Mouse (Mus musculus): ENCODE data around the gene Tuba1a.
A peak's percentile ranks its signal among the peaks of the same experiment; 100 is the strongest.

Gene Tuba1a

DNA sequence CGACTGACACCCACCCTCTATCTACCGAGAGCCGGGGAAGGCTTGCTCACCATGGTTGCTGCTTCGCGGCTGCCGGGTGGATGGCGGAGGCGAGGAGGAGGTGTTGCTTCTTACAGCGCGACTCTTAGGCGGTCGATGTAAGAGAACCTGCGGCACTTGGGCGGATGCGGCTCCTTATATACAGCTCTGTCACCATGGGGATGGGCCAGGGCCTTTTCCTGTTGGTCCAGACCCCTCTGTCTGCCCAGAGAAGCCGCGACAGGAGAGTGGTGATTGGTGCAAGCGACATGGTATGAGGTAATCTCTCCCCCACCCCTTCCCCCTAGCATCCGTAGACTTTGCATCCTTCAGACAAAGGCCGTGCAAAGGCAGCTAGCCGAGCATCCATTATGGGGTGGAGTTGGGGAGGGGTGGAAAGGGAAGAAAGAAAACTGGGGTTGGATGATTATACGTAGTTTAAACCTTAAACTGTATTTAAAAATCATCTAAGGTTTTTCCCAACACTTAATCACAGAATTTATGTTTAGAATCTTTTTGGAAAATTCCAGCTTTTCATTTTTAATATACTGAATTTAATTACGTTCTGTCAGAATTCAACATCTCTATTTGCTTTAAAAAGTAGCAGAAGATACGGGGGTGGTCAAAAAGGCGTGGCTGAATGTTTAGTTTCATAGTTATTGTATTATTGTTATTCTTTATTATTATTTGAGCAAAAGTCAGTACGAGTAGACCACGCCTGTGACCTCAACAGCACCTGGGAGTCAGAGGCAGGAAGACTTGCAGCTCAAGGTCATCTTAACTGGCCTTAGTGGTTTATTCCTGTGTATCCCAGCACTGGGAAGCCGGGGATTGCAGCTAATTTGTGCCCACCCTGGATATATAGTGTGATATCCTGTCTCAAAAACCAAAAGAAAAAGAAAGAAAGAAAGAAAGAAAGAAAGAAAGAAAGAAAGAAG is at the start of gene Tuba1a, which contains the start of gene Gm49450:
Gene Tuba1a (minus strand): TSS at position 303 of the 956 bp plus-strand sequence.
Gene Gm49450 (minus strand): TSS at position 151 of the 956 bp plus-strand sequence.
- DNase-seq (ENCODE audit: low spot score): peak; percentile 95

DNA sequence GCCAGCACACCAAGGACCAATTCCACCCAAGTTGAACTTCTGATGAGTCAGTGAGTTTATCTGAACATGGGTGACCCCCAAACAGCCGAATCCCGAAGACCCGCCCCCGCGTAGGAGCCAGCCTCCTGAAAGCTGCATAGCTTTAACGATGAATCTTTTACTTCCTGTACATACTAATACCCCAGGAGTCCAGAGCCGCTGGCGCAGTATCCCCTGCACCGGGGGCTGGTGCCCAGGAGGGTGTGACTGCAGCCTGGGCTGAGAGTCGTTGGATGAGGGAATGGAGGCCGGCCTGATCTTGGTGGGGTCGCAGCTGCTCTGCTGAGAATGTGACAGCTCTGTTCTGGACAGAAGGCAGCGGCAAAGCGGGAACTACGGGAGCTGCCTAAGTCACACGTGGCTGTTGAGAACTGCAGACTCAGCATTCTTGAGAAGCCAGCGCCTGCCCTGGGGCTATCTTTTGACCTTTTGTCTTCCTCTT is 48.0 kb upstream of the Tuba1a start:
- DNase-seq (ENCODE audit: low spot score): no peak

DNA sequence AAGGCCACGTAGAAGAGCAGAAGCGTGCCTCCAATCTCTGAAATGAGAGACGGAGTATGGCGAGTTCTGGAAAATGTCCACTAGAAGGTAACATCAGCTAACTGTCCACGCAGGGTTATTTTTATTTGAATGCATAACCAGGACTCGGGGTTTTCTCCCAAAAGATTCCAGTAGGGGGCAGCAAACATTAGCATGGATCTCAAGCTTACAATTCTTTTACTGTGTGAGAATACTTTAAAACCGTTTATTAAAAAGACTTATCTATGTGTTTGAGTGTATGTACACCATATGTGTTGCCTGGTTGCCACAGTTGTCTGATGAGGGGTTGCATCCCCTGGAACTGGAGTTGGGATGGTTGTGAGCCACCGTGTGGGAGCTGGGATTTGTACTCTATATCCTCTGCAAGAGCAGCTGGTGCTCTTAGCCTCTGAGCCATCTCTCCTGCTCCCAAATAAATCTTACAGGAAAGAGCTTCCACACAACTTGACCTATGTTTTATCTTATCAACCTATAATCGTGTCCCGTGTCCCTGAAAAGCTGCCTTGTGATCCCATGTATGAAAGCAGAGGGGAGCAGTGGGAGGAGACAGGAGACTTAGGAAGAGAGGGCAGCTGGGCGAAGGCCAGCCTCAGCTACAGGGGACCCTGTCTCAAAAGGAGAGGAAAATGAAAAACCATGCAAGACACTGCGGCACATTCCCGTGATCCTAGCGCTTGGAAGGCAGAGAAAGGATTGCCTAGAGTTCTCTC is 47.2 kb upstream of the Tuba1a start:
- DNase-seq (ENCODE audit: low spot score): peak; percentile 76

DNA sequence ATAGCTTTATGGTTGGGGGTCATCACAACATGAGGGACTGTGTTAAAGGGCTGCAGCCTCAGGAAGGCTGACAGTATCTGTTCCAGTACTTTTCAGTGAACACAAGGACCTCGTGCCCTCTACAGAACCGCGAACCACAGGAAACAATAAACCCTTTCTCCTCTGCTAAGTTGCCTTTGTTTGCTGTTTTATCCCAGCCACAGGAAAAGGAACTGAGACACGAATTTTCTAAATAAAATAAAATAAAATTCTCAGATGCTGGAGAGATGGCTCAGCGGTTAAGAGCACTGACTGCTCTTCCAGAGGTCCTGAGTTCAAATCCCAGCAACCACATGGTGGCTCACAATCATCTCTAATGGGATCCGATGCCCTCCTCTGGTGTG is 45.3 kb upstream of the Tuba1a start:
- no peak for DNase-seq (ENCODE audit: low spot score)

DNA sequence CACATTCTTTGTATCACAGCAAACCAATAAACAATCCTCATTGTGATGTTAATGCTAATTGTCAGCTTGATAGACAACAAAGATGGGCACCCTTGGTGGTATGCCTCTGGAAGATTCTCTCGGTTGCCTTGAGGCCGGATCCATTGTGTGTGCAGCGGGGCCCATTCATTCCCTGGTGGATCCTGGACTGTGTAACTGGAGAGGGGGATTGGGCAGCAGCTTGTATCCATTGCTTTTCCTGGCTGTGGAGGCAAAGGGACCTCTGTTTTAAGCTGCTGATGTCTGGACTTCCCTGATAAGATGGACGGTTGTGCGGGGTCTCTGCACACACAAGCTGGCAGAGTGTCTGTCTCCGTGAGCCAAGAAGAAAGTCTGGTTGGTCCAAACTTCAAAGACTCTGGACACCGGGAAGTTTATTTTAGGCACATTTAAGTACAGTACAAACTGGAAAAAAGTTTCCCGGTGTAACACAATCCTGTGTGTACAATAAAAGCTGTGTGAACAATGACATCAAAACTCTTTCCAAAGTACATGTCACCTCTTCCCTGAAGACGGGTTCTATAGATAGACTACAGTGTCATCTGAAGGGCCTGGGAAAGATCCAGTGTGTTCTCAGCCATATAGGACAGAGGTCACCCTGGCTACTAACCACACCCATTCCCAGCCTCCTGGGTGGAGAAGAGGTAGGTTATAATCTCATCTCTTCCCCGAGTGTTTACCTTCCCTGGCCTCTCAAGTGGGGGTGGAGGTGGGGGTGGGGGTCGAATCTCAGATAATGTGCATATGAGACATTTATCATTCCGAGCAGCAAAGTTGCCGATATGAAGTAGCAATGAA is 44.7 kb upstream of the Tuba1a start:
- no peak for DNase-seq (ENCODE audit: low spot score)

DNA sequence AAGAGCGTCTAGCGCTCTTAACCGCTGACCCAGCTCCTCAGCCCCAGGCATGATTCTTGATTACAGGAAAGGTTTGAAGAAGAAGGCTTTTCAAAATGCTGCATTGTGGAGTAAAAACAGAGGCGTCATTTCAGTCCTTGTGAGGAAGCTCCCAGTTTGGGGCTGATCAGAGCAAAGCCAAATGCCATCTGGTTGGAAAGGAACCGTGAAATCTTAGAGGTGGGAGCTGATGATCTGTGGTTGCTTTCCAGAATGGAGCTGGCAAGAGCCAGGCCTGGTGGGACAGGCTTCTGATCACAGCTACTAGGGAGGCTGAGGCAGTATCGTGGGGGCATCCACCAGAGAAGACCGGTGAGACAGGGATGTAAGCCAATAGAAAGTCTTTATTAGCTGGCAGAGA is 43.3 kb upstream of the Tuba1a start:
- DNase-seq (ENCODE audit: low spot score): no peak

DNA sequence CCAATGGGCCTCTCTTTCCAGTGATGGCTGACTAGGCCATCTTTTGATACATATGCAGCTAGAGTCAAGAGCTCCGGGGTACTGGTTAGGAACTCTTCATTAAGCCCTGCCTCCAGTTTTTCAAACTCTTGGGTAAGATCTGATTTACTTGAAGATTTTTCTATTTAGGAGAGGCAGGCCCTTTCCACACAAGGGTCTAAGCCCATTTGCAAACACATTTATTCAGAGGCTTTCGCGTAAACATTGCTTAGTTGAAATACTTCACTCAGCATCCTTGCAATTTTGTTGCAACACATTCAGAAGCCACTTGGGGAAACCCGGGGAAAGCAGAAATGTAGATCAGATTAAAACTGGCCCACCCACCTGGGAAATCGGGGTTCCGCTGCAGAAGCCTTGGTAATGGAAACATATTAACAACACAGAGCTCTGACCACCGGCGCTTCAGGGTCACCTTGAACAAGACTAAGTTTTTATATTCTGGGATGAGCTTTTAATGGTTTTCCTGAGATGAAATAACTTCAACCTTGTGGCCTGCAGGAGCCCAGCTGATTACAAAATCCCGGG is 41.5 kb upstream of the Tuba1a start:
- no peak for DNase-seq (ENCODE audit: low spot score)

DNA sequence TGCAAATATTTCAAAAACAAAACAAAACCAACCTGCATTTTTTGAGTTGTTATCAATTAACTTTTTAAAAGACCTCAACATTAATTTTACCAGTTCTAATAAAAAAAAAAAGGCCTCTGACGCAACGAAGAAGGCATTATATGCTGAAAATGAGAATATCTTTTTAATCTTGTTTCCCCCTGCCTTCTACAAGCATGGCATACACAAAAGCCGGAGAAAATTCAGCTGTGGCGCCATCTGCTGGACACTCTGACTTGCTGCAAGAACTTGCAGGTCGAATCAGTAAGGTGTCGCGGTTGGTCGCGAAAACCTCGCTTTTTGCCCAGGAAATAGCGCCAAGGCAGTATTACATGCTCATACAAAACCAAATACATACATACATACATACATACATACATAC is 40.4 kb upstream of the Tuba1a start:
- DNase-seq (ENCODE audit: low spot score): peak; percentile 85

DNA sequence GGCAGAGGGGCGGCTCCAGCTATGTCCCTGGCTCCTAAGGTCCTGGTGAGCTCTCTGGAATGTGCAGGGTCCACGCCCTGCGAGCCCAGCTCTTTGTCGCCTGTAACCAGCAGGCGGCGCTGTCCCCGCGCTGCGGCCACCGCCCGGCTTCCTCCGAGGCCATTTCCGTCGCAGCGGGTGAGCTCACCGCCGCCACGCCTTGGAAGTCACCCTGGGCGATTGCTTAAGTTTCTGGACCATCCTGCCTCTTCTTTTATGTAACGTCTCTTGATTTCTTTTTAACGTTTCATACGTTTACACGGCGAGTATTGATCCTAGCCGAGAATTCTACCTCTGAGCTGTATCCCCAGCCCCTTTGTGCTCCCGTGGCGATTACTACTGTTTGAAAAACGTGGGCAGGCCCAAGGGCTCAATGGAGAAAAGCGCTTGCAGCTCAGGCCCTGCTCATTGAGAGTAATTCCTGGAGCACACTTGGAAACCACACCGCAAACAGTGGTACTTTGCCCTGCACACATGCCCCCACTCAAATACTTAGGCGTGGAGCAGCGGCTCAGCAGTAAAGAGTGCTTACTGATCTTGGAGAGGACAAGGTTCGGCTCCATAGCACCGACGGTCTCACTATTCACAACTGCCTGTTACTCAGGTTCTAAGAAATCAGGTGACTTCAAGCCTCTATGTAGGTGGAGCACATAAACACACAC is 39.7 kb upstream of the Tuba1a start:
- DNase-seq (ENCODE audit: low spot score): peak; percentile 93

DNA sequence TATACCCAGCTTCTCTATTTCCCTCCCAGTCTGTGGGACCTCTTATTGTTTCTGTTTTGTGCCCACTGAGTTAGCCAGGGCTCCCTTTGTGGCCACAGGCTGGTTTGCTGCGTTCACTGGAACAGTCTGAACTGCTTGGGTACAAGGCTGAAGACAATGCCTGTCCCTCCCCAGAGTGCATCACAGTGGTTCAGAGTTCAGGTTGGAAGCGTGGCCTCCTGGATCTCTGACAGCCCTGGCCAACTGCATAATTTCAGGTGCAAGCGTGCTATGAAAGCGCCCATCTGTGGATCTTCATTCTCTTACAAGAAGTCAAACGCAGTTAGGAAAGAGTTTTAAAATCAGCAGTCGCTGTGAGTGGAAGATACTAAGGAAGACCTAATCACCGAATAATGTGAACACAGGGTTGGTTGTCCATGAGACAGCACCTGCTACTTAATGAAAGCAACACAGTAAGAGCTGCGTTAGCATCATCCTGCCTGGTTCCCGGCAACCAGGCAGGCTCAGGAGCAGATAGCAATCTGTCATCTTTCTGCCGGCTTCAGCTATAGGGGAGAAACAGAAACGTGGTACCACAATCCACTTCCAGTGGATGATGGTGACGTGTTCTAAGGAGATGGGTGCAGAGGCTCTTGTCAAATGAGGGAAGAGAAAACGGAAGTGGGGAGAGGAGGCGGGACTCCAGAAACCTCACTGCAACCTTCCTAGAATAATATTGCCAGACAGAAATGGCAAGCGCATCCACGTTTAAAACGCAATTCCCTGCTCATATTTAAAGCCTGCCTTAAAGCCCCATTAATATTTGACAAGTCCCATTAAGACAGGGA is 38.8 kb upstream of the Tuba1a start:
- DNase-seq (ENCODE audit: low spot score): peak; percentile 84

DNA sequence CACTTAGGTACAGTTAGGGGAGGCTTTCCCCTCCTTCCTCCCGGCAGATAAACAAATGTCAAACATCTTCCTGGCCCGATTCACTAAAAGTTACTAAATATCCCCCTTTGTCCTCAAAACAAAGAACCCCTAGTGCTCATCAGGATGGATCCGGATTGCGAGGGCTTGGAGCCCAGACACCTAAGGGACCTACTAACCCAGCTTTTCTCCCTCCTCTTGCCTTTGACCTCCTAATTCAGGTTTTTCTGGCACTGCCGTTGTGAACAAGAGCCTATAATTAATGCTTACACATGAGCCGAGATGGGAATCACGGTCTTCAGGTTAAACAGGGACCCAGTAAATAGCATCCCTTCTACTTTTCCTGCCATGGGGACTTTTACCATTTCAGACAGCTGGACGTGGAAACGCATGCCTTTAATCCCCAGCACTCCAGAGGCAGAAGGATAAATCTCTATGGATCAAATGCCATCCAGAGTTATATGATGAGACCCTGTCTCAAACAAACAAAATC is 38.1 kb upstream of the Tuba1a start:
- DNase-seq (ENCODE audit: low spot score): no peak

DNA sequence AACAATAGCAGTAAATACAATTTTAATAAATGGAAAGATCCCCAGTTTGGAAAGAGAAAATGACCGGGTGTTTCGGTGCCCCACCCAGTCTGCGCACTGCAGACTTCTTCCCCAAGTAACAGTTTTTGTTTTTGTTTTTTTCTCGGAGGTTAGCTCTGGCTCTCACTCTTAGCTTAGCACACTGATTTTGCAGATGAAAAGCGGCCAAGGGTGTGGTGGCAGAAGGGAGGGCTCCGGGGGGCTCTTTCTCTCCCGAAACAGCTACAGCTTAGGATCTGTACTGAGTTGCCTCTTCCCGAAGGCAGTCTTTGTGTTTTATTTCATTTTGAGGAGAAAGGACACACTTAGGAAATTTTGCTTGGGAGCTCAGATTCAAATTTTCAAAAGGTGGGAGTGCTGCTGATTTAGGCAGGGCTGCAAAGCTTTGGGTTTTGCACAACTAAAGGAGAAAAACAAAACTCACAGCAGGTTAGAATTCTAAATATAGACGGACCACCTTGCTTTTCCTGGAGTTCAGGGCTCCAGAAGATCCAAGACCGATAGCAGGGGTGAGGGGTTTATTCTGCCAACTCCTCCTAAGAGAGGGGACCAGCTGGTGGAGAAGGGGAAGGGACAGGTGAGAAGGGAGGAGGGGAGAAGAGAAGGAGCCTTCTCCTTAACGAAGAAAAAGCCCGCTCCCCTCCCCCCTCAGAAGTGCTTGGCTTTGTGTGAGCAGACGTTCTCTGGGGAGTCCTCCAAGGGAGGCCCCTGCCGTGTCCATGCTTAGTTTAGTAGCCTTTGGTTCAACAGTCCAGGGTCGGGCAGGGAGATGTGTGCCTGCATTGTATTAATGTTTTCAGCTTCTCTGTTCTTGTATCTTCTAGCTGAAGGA is 37.4 kb upstream of the Tuba1a start:
- DNase-seq (ENCODE audit: low spot score): no peak

DNA sequence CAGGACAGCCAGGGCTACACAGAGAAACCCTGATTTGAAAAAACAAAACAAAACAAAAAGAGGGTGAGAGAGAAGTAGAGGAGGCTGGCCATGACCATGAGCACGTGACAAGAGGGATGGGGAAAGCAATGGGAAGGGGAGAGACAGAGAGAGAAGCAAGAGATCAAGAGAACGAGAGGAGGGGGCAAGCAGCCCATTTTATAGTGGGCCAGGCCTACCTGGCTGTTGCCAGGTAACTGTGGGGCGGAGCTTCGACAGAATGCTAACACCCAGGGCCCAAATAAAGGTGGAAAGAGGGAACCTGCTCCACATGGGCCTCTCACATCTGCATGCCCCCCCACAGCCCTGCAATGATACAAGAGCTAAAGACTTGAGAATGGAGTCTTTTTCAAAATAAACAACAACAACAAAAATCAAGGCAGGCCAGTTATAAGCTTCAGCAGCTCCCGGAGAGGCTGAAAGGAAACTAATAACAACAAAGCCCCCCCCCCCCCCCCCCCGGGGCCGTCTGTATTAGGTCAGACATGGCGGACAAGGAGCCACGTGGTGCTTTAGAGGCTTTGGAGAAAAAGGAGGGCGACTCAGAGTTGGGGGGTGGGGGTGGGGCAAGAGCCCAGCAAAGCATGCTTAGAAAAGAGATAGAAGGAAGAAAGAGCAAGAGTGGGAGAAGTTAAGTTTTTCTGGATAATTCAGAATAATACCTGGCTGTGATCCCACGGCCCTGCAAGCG is 36.4 kb upstream of the Tuba1a start:
- DNase-seq (ENCODE audit: low spot score): no peak

DNA sequence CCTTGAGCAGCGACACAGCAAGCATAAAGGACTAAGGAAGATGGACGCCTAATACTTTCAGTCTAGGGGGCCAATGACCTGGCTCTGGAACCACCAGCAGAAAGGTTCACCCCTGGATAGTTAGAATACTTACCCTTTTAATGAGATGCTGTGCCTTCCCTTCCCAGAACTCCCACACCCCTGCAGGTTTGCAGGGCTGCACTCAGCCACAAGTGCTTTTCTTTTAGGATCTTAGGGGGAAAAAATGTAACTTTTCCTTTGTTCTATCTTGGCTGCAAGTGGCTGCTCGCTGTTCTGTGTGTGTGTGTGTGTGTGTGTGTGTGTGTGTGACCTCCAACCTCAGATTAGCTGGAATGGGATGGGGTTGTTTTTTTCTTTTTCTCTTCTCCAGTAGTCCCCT is 35.3 kb upstream of the Tuba1a start:
- no peak for DNase-seq (ENCODE audit: low spot score)

DNA sequence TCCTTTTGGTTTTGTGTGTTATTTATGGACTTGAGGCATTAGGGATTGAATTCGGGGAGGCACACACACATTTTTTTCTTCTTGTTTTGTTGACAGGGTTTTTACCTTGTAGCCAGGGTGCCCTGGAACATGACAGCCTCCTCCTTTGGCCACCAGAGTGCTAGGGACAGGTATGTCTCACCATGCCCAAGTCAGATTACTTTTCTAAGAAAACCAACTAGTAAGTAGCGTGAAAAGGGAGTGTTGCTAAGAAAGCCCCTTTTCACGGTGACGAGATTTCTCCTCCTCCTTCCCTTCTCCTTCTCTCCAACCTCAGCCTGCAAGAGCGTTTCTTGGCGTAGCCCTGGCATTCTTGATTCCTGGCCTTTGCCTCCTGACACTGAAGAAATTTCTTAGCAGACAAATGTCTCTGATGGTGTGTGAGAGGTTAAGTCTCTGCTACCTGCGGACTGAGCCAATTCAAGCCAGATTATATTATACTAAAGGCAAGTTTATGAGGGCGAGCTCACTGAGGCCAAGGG is 34.2 kb upstream of the Tuba1a start:
- no peak for DNase-seq (ENCODE audit: low spot score)

DNA sequence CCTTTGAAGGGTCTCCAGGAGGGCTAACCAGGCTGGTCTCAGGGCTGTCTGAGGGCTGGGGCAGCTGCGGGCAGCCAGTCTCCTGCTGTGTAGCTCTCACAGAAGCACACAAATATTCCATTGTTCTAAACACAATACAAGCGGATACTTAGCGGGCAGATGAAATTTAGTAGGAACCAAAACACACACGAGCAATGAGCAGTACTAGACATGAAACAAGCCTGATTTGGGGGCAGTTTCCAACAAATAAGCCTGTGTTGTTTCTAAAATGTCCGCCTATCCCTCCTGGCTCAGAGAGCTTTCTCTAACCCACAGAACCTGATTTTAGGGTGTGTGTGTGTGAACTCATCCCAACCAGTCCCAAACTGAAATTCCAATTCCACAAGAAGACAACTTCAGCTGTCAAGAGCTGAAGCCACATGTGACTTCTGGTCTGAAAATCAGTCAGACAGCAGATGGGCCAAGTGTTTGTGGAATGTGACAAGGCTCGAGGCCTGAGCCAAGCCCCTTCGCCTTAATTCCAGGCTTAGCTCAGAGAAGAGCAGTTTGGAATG is 33.7 kb upstream of the Tuba1a start:
- no peak for DNase-seq (ENCODE audit: low spot score)

DNA sequence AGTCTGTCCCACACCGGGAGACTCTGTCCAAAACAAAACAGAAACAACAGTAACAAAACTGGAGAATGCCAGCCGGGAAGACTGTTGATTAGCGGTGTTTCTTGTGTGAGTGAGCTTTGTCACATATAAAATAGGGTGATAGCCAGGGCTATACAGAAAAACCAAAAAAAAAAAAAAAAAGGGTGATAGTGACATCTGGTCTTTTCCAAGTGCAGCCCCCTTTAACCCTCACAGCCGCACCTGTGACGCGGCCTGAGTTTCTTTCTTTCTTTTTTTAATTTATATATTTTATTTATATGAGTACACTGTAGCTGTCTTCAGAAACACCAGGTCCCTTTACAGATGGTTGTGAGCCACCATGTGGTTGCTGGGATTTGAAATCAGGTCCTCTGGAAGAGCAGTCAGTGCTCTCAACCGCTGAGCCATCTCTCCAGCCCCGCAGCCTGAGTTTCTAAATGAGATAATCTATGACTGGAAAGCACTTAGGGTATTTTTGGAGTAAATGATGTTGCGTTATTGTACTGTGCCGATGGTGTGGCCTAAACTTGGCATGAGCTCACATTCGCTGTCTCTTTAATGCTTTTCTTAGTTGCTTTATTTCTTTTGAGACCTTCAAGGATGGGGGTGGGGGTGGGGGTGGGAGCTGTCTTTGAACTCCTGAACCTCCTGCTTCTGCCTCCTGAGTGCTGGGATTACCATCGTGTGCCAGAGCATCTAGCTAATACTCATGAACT is 32.6 kb upstream of the Tuba1a start:
- no peak for DNase-seq (ENCODE audit: low spot score)
